Mouse (Mus musculus) cerebellum, adult 2 months (tissue): ENCODE data around the gene Necab2.

Experiments used
- CTCF ChIP-seq: fragments of 200-500 bp; IDR thresholded peaks from 2 replicates; pipeline ENCODE4 v1.5.1; 2011; ENCODE audit warnings: low read depth, mild to moderate bottlenecking, control low read depth, low read length, moderate library complexity, borderline replicate concordance; ENCODE audit not compliant: insufficient read depth
- POLR2A ChIP-seq: fragments of 200-500 bp; IDR thresholded peaks from 2 replicates; pipeline ENCODE4 v1.6.1; 2011; ENCODE audit warnings: low read length, control low read depth, borderline replicate concordance; ENCODE audit not compliant: insufficient read depth

GRCm38 (mm10) chr8:119513405-119513804 lies 66.9 kb downstream of the Necab2 start:
- no peak for TF ChIP-seq CTCF
- TF ChIP-seq POLR2A: no peak
